Mouse (Mus musculus) liver, adult 2 months (tissue): Measurements from ENCODE around the gene Mrpl42.

Experiments
- CTCF ChIP-seq: fragments of 200-500 bp; IDR thresholded peaks from 2 replicates; pipeline ENCODE4 v1.5.1; 2011; ENCODE audit warnings: low read depth, low read length, control low read depth
- POLR2A ChIP-seq: fragments of 200-500 bp; IDR thresholded peaks from 2 replicates; pipeline ENCODE4 v1.6.1; 2011; ENCODE audit warnings: low read length, control low read depth; ENCODE audit not compliant: insufficient read depth; ENCODE audit errors: extremely low read depth

DNA sequence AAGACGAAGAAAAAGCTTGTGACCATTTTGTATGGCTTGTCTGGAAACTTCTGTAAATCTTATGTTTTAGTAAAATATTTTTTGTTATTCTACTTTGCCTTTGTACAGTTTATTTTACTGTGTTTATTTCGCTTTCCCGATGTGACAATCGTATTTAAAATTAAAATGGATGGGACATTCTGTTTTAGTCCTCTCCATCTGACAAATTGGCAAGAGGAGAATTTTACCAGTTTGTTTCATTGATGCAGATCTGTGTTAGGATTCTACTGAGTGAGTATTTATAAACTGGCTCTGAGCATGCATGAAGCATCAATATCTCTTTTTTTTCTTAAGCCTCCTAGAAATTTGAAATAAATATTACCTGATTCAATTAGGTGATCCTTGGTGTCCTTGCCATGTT is 41.2 kb upstream of the Mrpl42 start:
- no peak for TF ChIP-seq CTCF
- no peak for TF ChIP-seq POLR2A
